8 mouse cellular contexts compared by ENCODE assay signal in the genomic region with DNA sequence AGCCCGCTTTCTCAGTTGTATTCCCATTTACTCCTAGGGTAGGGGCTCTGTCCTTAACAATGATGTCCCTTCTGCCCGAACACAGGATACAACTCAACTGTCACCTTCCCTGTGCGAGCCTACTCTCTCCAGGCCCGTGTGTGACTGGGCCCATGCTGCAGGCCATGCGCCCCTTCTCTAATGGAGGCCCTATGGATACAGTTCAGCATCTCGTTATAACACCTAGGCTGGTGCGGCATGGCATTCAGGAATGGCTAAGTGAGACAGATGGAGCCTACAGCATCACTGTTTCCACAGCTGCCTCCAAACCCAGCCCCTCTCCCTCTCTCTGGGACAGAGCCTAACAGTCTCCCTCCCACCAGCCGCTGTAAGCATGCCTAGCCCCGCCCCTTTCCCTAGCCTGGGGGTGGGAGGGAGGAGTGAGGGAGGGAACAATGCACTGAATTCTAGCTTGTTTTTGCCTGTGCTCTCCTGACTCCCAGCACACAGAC. TPM values are rescaled to one million over a fixed set of nuclear protein-coding genes. Genes with fewer than 3 reads are reported as not detected.
DNase-seq lines count a peak whose midpoint lies in the region; ATAC-seq and TF ChIP-seq lines count a peak whose summit lies in the region.

No protein-coding gene starts in this region.

- peak overlapping the region; percentile 87 for H3K27ac ChIP-seq in forebrain, embryonic 13.5 days
- H3K27ac ChIP-seq in hindbrain, embryonic 10.5 days: peak overlapping the region; percentile 78
- peak overlapping the region; percentile 63 for H3K27ac ChIP-seq in midbrain, embryonic 12.5 days (replicated peaks)
- peak overlapping the region; percentile 97 for H3K27ac ChIP-seq in thymus, adult 2 months (ENCODE audit: control insufficient read depth, insufficient read depth, low read length)

- peak; percentile 87 for ATAC-seq in forebrain, embryonic 13.5 days
- ATAC-seq in midbrain, embryonic 12.5 days (ENCODE audit: low FRiP score, low read depth): peak; percentile 87

- no peaks in the 10 kb centered on the region for H3K9me3 ChIP-seq in forebrain, embryonic 13.5 days (replicated peaks)
- H3K9me3 ChIP-seq in hindbrain, embryonic 10.5 days: no peaks in the 10 kb centered on the region
- H3K9me3 ChIP-seq in midbrain, embryonic 12.5 days: no peaks in the 10 kb centered on the region

- no peak for TF ChIP-seq POLR2A in thymus, adult 2 months (IDR thresholded peaks at IDR 0.05; ENCODE audit: control insufficient read depth, extremely low read depth, insufficient read depth, low read length, poor library complexity)

- 0 out of 2 replicates have a peak overlapping the region, but pooled peaks have one; percentile 10 for H3K4me2 ChIP-seq in forebrain, embryonic 13.5 days
- H3K4me2 ChIP-seq in midbrain, embryonic 12.5 days (replicated peaks): no peak overlapping the region

- H3K36me3 ChIP-seq in forebrain, embryonic 13.5 days (ENCODE audit: poor library complexity, severe bottlenecking): peaks cover 46% of the 10 kb centered on the region
- peaks cover 54% of the 10 kb centered on the region for H3K36me3 ChIP-seq in hindbrain, embryonic 10.5 days
- H3K36me3 ChIP-seq in midbrain, embryonic 12.5 days: peaks cover 42% of the 10 kb centered on the region
- peaks cover 27% of the 10 kb centered on the region for H3K36me3 ChIP-seq in thymus, adult 2 months (ENCODE audit: control insufficient read depth, insufficient read depth, low read length)

- WGBS in forebrain, embryonic 13.5 days: 44% methylated on average over 8 of the region's 9 CpGs
- WGBS in hindbrain, embryonic 10.5 days: 47% methylated on average over 9 of the region's 9 CpGs
- 51% methylated on average over 9 of the region's 9 CpGs for WGBS in midbrain, embryonic 12.5 days
- 59% methylated on average over 9 of the region's 9 CpGs for WGBS in thymus, adult 2 months

- H3K4me1 ChIP-seq in forebrain, embryonic 13.5 days: peaks cover 13% of the 10 kb centered on the region
- H3K4me1 ChIP-seq in hindbrain, embryonic 10.5 days (replicated peaks): peaks cover 15% of the 10 kb centered on the region
- H3K4me1 ChIP-seq in midbrain, embryonic 12.5 days: peaks cover 12% of the 10 kb centered on the region
- peaks cover 18% of the 10 kb centered on the region for H3K4me1 ChIP-seq in thymus, adult 2 months (replicated peaks; ENCODE audit: control insufficient read depth, insufficient read depth, low read length)

- TF ChIP-seq CTCF in thymus, adult 2 months (IDR thresholded peaks at IDR 0.05; ENCODE audit: borderline replicate concordance, control insufficient read depth, extremely low read depth, insufficient read depth, low read length, poor library complexity): no peak

- no peaks in the 10 kb centered on the region for H3K27me3 ChIP-seq in forebrain, embryonic 13.5 days
- no peaks in the 10 kb centered on the region for H3K27me3 ChIP-seq in hindbrain, embryonic 10.5 days (ENCODE audit: insufficient read depth, poor library complexity, severe bottlenecking)
- H3K27me3 ChIP-seq in midbrain, embryonic 12.5 days: no peaks in the 10 kb centered on the region
- H3K27me3 ChIP-seq in thymus, adult 2 months (ENCODE audit: control insufficient read depth, insufficient read depth, low read length): no peaks in the 10 kb centered on the region

- no peak overlapping the region for H3K4me3 ChIP-seq in forebrain, embryonic 13.5 days
- no peak overlapping the region for H3K4me3 ChIP-seq in hindbrain, embryonic 10.5 days
- H3K4me3 ChIP-seq in midbrain, embryonic 12.5 days: no peak overlapping the region
- no peak overlapping the region for H3K4me3 ChIP-seq in thymus, adult 2 months (ENCODE audit: control insufficient read depth, insufficient read depth, low read length)

- peak overlapping the region; percentile 43 for H3K9ac ChIP-seq in forebrain, embryonic 13.5 days
- no peak overlapping the region; the same call in 1 of the 2 replicates for H3K9ac ChIP-seq in midbrain, embryonic 12.5 days (replicated peaks)

- peak; percentile 68 for DNase-seq in CD4-positive, CD25-positive, alpha-beta regulatory T cell, adult 2 months (ENCODE audit: low read depth, low spot score)
- DNase-seq in NIH3T3 (ENCODE audit: low read depth): peak; percentile 66
- DNase-seq in hindbrain, embryonic 10.5 days (ENCODE audit: low spot score): peak; percentile 69
- DNase-seq in layer of hippocampus, postnatal 10 days (ENCODE audit: low spot score in 2 of 2): peak; percentile 51 to 72
- peak; percentile 49 for DNase-seq in thymus, adult 2 months
- no peak for DNase-seq in urinary bladder, adult 18-20 months (ENCODE audit: low spot score in 2 of 2)

RNA-seq across cellular contexts. Expression of a gene that starts 12.0 kb away (rescaled TPM):
- 46.0 and 48.0 TPM in 2 replicates for polyA plus RNA-seq in forebrain, embryonic 13.5 days (2015; fragmentation: Nextera tagmentation; extraction: Ambion mirVana)
- polyA plus RNA-seq in hindbrain, embryonic 10.5 days (2016; fragmentation: Nextera tagmentation; extraction: Ambion mirVana): 46.3 and 48.4 TPM in 2 replicates
- 10 to 100 TPM; 28.4 to 33.4 TPM for total RNA-seq in layer of hippocampus, postnatal 10 days (2021)
- polyA plus RNA-seq in midbrain, embryonic 12.5 days (2016; fragmentation: Nextera tagmentation; extraction: Ambion mirVana): 43.3 and 44.7 TPM in 2 replicates
- 27.2 and 31.3 TPM in 2 replicates for polyA plus RNA-seq in thymus, adult 2 months (2012; rRNA removed)

RNA-seq across cellular contexts. Expression of a gene that starts 15.8 kb away (rescaled TPM):
- polyA plus RNA-seq in forebrain, embryonic 13.5 days (2015; fragmentation: Nextera tagmentation; extraction: Ambion mirVana): 6.6 and 7.6 TPM in 2 replicates
- 6.7 and 8.6 TPM in 2 replicates for polyA plus RNA-seq in hindbrain, embryonic 10.5 days (2016; fragmentation: Nextera tagmentation; extraction: Ambion mirVana)
- total RNA-seq in layer of hippocampus, postnatal 10 days (2021): 10 to 100 TPM in 1 of 2 experiments, 1 to 10 TPM in 1; 9.9 to 12.7 TPM
- 5.7 and 6.2 TPM in 2 replicates for polyA plus RNA-seq in midbrain, embryonic 12.5 days (2016; fragmentation: Nextera tagmentation; extraction: Ambion mirVana)
- 20.1 and 24.5 TPM in 2 replicates for polyA plus RNA-seq in thymus, adult 2 months (2012; rRNA removed)

RNA-seq across cellular contexts. Expression of a gene that starts 28.3 kb away (rescaled TPM):
- polyA plus RNA-seq in forebrain, embryonic 13.5 days (2015; fragmentation: Nextera tagmentation; extraction: Ambion mirVana): 5.1 and 5.2 TPM in 2 replicates
- 3.6 and 4.0 TPM in 2 replicates for polyA plus RNA-seq in hindbrain, embryonic 10.5 days (2016; fragmentation: Nextera tagmentation; extraction: Ambion mirVana)
- total RNA-seq in layer of hippocampus, postnatal 10 days (2021): 10 to 100 TPM; 13.5 to 14.4 TPM
- 4.1 and 5.2 TPM in 2 replicates for polyA plus RNA-seq in midbrain, embryonic 12.5 days (2016; fragmentation: Nextera tagmentation; extraction: Ambion mirVana)
- 25.5 and 26.2 TPM in 2 replicates for polyA plus RNA-seq in thymus, adult 2 months (2012; rRNA removed)

RNA-seq across cellular contexts. Expression of a gene that starts 58.5 kb away (rescaled TPM):
- polyA plus RNA-seq in forebrain, embryonic 13.5 days (2015; fragmentation: Nextera tagmentation; extraction: Ambion mirVana): 165 and 169 TPM in 2 replicates
- 187 and 192 TPM in 2 replicates for polyA plus RNA-seq in hindbrain, embryonic 10.5 days (2016; fragmentation: Nextera tagmentation; extraction: Ambion mirVana)
- 10 to 100 TPM; 75.7 to 79.5 TPM for total RNA-seq in layer of hippocampus, postnatal 10 days (2021)
- polyA plus RNA-seq in midbrain, embryonic 12.5 days (2016; fragmentation: Nextera tagmentation; extraction: Ambion mirVana): 164 and 172 TPM in 2 replicates
- polyA plus RNA-seq in thymus, adult 2 months (2012; rRNA removed): 92.1 and 107 TPM in 2 replicates

Comparison
In these comparisons a context has a peak if more than half of its experiments do, and no peak if none do; other contexts are left out.
1. DNase-seq: peak in CD4-positive, CD25-positive, alpha-beta regulatory T cell, adult 2 months (single experiment), NIH3T3 (single experiment), hindbrain, embryonic 10.5 days (single experiment), layer of hippocampus, postnatal 10 days (2 of 2) and thymus, adult 2 months (single experiment); none in urinary bladder, adult 18-20 months (0 of 2).
2. Peak in every context shown above with its lines, with median percentiles within 50 percentile points of each other: H3K27ac ChIP-seq.